Mouse (Mus musculus): ENCODE data around the gene Gm3045.

DNA sequence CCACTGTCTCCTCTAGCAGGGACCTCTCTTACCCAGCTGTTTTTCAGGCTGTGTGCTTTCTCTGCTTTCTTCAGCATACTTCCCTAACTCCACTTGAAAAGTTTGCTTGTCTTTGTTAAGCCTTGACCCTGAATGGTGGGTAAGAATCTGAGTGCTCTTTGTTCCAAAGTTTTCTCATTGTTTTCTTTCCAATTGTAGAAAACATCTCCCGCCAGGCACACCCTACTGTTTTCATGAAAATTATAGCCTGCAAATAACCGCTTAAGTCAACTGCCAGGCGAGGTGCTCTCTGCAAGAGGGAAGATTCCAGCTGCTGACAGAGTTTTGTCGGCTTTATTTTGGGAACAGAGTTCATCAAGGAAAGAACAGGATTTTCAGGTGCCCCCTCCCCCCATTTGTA lies 25.2 kb upstream of the Gm3045 start:
- no peak for TF ChIP-seq EP300 (IDR thresholded peaks at IDR 0.05; ENCODE audit: low read depth)
- no peak for TF ChIP-seq CTCF (IDR thresholded peaks at IDR 0.05; ENCODE audit: low read depth)

Measured in liver, postnatal 0 days (tissue).